11 mouse cellular contexts compared by ENCODE assay signal in the genomic region with DNA sequence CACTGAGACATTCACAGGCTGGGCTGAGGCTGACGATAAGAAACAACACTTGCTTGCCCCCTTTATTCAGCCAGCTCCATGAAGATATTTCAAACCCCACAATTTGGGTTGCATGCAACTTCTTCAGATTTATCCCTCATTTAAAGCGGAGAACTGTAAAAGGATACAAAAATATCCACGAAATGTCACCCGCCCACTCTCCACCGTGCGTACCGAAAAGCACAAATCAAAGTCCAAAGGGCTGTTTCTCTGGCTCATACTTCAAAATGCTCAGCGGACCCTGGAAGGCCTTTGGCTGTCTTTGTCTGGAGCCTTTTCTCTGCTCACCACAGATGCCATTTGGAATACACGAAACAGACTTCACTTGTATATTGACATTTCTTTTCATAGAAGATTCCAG. TPM values are rescaled to one million over a fixed set of nuclear protein-coding genes. Genes with fewer than 3 reads are reported as not detected.
DNase-seq lines count a peak whose midpoint lies in the region; ATAC-seq and TF ChIP-seq lines count a peak whose summit lies in the region.
"Had no signal": no experiment of that assay in that cellular context is flagged by ENCODE, and none has a peak within 500 bp of the region (broad histone marks: within the 10 kb centered on the region; RNA-seq: fewer than 3 reads in every experiment).

No protein-coding gene starts in this region.

- no peak overlapping the region for H3K4me3 ChIP-seq in liver, adult 2 months (ENCODE audit: insufficient read depth, low read depth, low read length)
- H3K4me3 ChIP-seq in liver, embryonic 11.5 days (ENCODE audit: low read depth, low read length): no peak overlapping the region
- H3K4me3 ChIP-seq in kidney, postnatal 0 days (replicated peaks; ENCODE audit: low read depth, low read length): no peak overlapping the region
- H3K4me3 ChIP-seq in olfactory bulb, adult 2 months (ENCODE audit: insufficient read depth, low read depth, low read length): no peak overlapping the region
- H3K4me3 ChIP-seq in intestine, embryonic 16.5 days (ENCODE audit: low read length): no peak overlapping the region
- no peak overlapping the region for H3K4me3 ChIP-seq in midbrain, embryonic 16.5 days (ENCODE audit: low read depth, low read length)

- H3K27ac ChIP-seq in liver, adult 2 months (replicated peaks; ENCODE audit: insufficient read depth, low read depth, low read length): no peak overlapping the region
- no peak overlapping the region for H3K27ac ChIP-seq in liver, embryonic 11.5 days (ENCODE audit: low read depth, low read length)
- peak overlapping the region; percentile 64 for H3K27ac ChIP-seq in kidney, postnatal 0 days
- H3K27ac ChIP-seq in olfactory bulb, adult 2 months (ENCODE audit: insufficient read depth, low read depth, low read length): peak overlapping the region; percentile 84; the same call in 1 of the 2 replicates
- H3K27ac ChIP-seq in intestine, embryonic 16.5 days (ENCODE audit: low read length): no peak overlapping the region
- no peak overlapping the region for H3K27ac ChIP-seq in midbrain, embryonic 16.5 days (ENCODE audit: low read length)
- H3K27ac ChIP-seq: hindbrain, embryonic 14.5 days had no signal

- WGBS in liver, adult 2 months: 36% methylated on average over 9 of the region's 9 CpGs
- 79% methylated on average over 9 of the region's 9 CpGs for WGBS in liver, embryonic 11.5 days
- 19% methylated on average over 9 of the region's 9 CpGs for WGBS in kidney, postnatal 0 days
- WGBS in olfactory bulb, adult 2 months: 15% methylated on average over 9 of the region's 9 CpGs
- 52% methylated on average over 9 of the region's 9 CpGs for WGBS in intestine, embryonic 16.5 days
- WGBS in midbrain, embryonic 16.5 days: 35% methylated on average over 9 of the region's 9 CpGs

- H3K4me2 ChIP-seq in liver, embryonic 11.5 days: no peak overlapping the region
- H3K4me2 ChIP-seq in kidney, postnatal 0 days (ENCODE audit: low read length): peak overlapping the region; percentile 21; the same call in 1 of the 2 replicates
- H3K4me2 ChIP-seq in intestine, embryonic 16.5 days (ENCODE audit: low read depth, low read length): no peak overlapping the region
- H3K4me2 ChIP-seq in midbrain, embryonic 16.5 days (ENCODE audit: low read length): no peak overlapping the region
- H3K4me2 ChIP-seq: heart, embryonic 11.5 days; hindbrain, embryonic 14.5 days had no signal

- ATAC-seq in liver, embryonic 11.5 days (replicated peaks; ENCODE audit: low FRiP score): no peak
- ATAC-seq in kidney, postnatal 0 days (replicated peaks; ENCODE audit: low FRiP score, low read depth): peak; percentile 77; the same call in 1 of the 2 replicates
- ATAC-seq in intestine, embryonic 16.5 days: no peak
- ATAC-seq in midbrain, embryonic 16.5 days: no peak

- no peaks in the 10 kb centered on the region for H3K4me1 ChIP-seq in liver, adult 2 months (ENCODE audit: control insufficient read depth, insufficient read depth, low read length)
- no peaks in the 10 kb centered on the region for H3K4me1 ChIP-seq in liver, embryonic 11.5 days (replicated peaks; ENCODE audit: control insufficient read depth, insufficient read depth, low read length)
- H3K4me1 ChIP-seq in kidney, postnatal 0 days (replicated peaks; ENCODE audit: insufficient read depth, low read length): peaks cover 6% of the 10 kb centered on the region
- peaks cover 4% of the 10 kb centered on the region; the same call in 1 of the 2 replicates for H3K4me1 ChIP-seq in olfactory bulb, adult 2 months (ENCODE audit: control insufficient read depth, insufficient read depth, low read length)
- H3K4me1 ChIP-seq in intestine, embryonic 16.5 days (ENCODE audit: control insufficient read depth, insufficient read depth, low read length): 0 out of 2 replicates have a peak, but pooled peaks cover 4% of the 10 kb centered on the region
- H3K4me1 ChIP-seq in midbrain, embryonic 16.5 days (ENCODE audit: control insufficient read depth, insufficient read depth, low read length): peaks cover 6% of the 10 kb centered on the region

- H3K9ac ChIP-seq in liver, adult 2 months (ENCODE audit: low read depth, low read length): no peak overlapping the region
- no peak overlapping the region for H3K9ac ChIP-seq in liver, embryonic 11.5 days (ENCODE audit: low read depth, low read length)
- no peak overlapping the region for H3K9ac ChIP-seq in kidney, postnatal 0 days (ENCODE audit: low read depth, low read length)
- no peak overlapping the region for H3K9ac ChIP-seq in intestine, embryonic 16.5 days (ENCODE audit: low read depth, low read length)
- H3K9ac ChIP-seq in midbrain, embryonic 16.5 days (ENCODE audit: low read depth, low read length): no peak overlapping the region
- H3K9ac ChIP-seq: hindbrain, embryonic 14.5 days had no signal

- no peak for TF ChIP-seq CTCF in liver, adult 2 months (IDR thresholded peaks at IDR 0.05; ENCODE audit: low read depth, low read length)
- no peak for TF ChIP-seq CTCF in kidney, postnatal 0 days (IDR thresholded peaks at IDR 0.05; ENCODE audit: low read depth)
- TF ChIP-seq CTCF in olfactory bulb, adult 2 months (IDR thresholded peaks at IDR 0.05; ENCODE audit: insufficient read depth, low read depth, low read length): no peak

- no peaks in the 10 kb centered on the region for H3K36me3 ChIP-seq in liver, adult 2 months (ENCODE audit: control insufficient read depth, insufficient read depth, low read length)
- H3K36me3 ChIP-seq in liver, embryonic 11.5 days (ENCODE audit: control insufficient read depth, insufficient read depth, low read length): no peaks in the 10 kb centered on the region
- H3K36me3 ChIP-seq in kidney, postnatal 0 days (ENCODE audit: insufficient read depth, low read length): no peaks in the 10 kb centered on the region
- no peaks in the 10 kb centered on the region for H3K36me3 ChIP-seq in intestine, embryonic 16.5 days (ENCODE audit: control insufficient read depth, insufficient read depth, low read length)
- H3K36me3 ChIP-seq in midbrain, embryonic 16.5 days (ENCODE audit: control insufficient read depth, insufficient read depth, low read length): no peaks in the 10 kb centered on the region

- no peak for TF ChIP-seq POLR2A in liver, adult 2 months (IDR thresholded peaks at IDR 0.05; ENCODE audit: extremely low read depth, insufficient read depth, low read length)
- TF ChIP-seq POLR2A in olfactory bulb, adult 2 months (IDR thresholded peaks at IDR 0.05; ENCODE audit: insufficient read depth, low read depth, low read length): no peak

- H3K79me2 ChIP-seq in liver, adult 2 months (ENCODE audit: control insufficient read depth, insufficient read depth, low read length): no peaks in the 10 kb centered on the region

- H3K27me3 ChIP-seq in liver, adult 2 months (ENCODE audit: control insufficient read depth, insufficient read depth, low read length): 0 out of 2 replicates have a peak, but pooled peaks cover 1% of the 10 kb centered on the region
- no peaks in the 10 kb centered on the region for H3K27me3 ChIP-seq in liver, embryonic 11.5 days (replicated peaks; ENCODE audit: control insufficient read depth, insufficient read depth, low read length)
- H3K27me3 ChIP-seq in kidney, postnatal 0 days (ENCODE audit: insufficient read depth, low read length): no peaks in the 10 kb centered on the region
- H3K27me3 ChIP-seq in intestine, embryonic 16.5 days (replicated peaks; ENCODE audit: control insufficient read depth, insufficient read depth, low read length): no peaks in the 10 kb centered on the region
- H3K27me3 ChIP-seq in midbrain, embryonic 16.5 days (ENCODE audit: control insufficient read depth, insufficient read depth, low read depth, low read length): no peaks in the 10 kb centered on the region

- no peaks in the 10 kb centered on the region for H3K9me3 ChIP-seq in liver, embryonic 11.5 days (ENCODE audit: control insufficient read depth, low read length)
- no peaks in the 10 kb centered on the region for H3K9me3 ChIP-seq in kidney, postnatal 0 days (replicated peaks; ENCODE audit: low read length)
- H3K9me3 ChIP-seq in intestine, embryonic 16.5 days (ENCODE audit: control insufficient read depth, low read length): no peaks in the 10 kb centered on the region
- H3K9me3 ChIP-seq in midbrain, embryonic 16.5 days (replicated peaks; ENCODE audit: control insufficient read depth, low read length, poor library complexity, severe bottlenecking): no peaks in the 10 kb centered on the region

- peak; percentile 24 for DNase-seq in embryo, embryonic 10.5 days (ENCODE audit: low spot score)
- no peak for DNase-seq in embryo, embryonic 9.5 days (ENCODE audit: extremely low spot score)
- DNase-seq in liver, adult 2 months (ENCODE audit: extremely low read depth, low read depth, low spot score): peak; percentile 51
- no peak for DNase-seq in liver, embryonic 11.5 days (ENCODE audit: low spot score)
- peak; percentile 62 for DNase-seq in kidney, postnatal 0 days (ENCODE audit: low spot score)
- DNase-seq: spleen, adult 18-20 months had no signal

RNA-seq across cellular contexts. Expression of gene Sestd1, which starts 42.8 kb away (rescaled TPM):
- total RNA-seq in liver, adult 2 months (2014; rRNA removed): 1.6 and 3.1 TPM in 2 replicates
- 0.30 and 0.80 TPM in 2 replicates for polyA plus RNA-seq in liver, adult 2 months (2012; rRNA removed)
- 4.6 and 5.3 TPM in 2 replicates for polyA plus RNA-seq in liver, embryonic 11.5 days (2014; fragmentation: Nextera tagmentation; extraction: Ambion mirVana)
- 36.8 and 39.4 TPM in 2 replicates for polyA plus RNA-seq in kidney, postnatal 0 days (2015; fragmentation: Nextera tagmentation; extraction: Ambion mirVana)
- 76.6 TPM in 1 of 2 replicates, not detected in the other for polyA plus RNA-seq in olfactory bulb, adult 2 months (2012; ENCODE audit: insufficient read depth, insufficient read length, low replicate concordance, missing spikeins)
- 10.9 and 11.6 TPM in 2 replicates for polyA plus RNA-seq in intestine, embryonic 16.5 days (2015; fragmentation: Nextera tagmentation; extraction: Ambion mirVana)
- 26.6 and 32.8 TPM in 2 replicates for polyA plus RNA-seq in midbrain, embryonic 16.5 days (2015; fragmentation: Nextera tagmentation; extraction: Ambion mirVana)

Comparison
In these comparisons a context has a peak if more than half of its experiments do, and no peak if none do; other contexts are left out.
1. DNase-seq: peak in embryo, embryonic 10.5 days (single experiment), liver, adult 2 months (single experiment) and kidney, postnatal 0 days (single experiment); none in embryo, embryonic 9.5 days (single experiment) and liver, embryonic 11.5 days (single experiment).
2. H3K27ac ChIP-seq: peak in kidney, postnatal 0 days (single experiment) and olfactory bulb, adult 2 months (single experiment); none in liver, adult 2 months (single experiment), liver, embryonic 11.5 days (single experiment), intestine, embryonic 16.5 days (single experiment) and midbrain, embryonic 16.5 days (single experiment).